Mouse (Mus musculus) liver, postnatal 0 days (tissue): ENCODE results near the gene St5.

Source experiments
- CTCF ChIP-seq: sonication (generic); IDR thresholded peaks from 2 replicates; pipeline ENCODE4 v1.5.1; 2016; ENCODE audit warnings: antibody characterized with exemption, low read depth
- EP300 ChIP-seq: IDR thresholded peaks from 2 replicates; pipeline ENCODE4 v1.6.1; 2016; ENCODE audit warnings: antibody characterized with exemption, low read depth, mild to moderate bottlenecking

- TF ChIP-seq CTCF (no peak), EP300 (no peak)
These were observed 56.8 kb downstream of the St5 start for GRCm38 (mm10) chr7:109646574-109646973.
